Mouse (Mus musculus) midbrain, postnatal 0 days (tissue): ENCODE measurements around the gene Abcg1. TPM values are rescaled to one million over a fixed set of nuclear protein-coding genes. Genes with fewer than 3 reads are reported as not detected.

Source experiments
- ATAC-seq: fragments of 200-750 bp; cut with Nextera tagmentation; 2 replicates; pipeline ENCODE4 v1.8.0; 2017; ENCODE audit warnings: moderate number of reproducible peaks, mild to moderate bottlenecking, moderate TSS enrichment, moderate library complexity; ENCODE audit not compliant: low FRiP score
- DNase-seq: peaks from one replicate; pipeline ENCODE4 v3.0.0-alpha.2; 2015; ENCODE audit warnings: low spot score
- H3K27ac ChIP-seq: fragments of 300-500 bp; sonication (generic); 2 replicates; pipeline ENCODE4 v1.5.1; 2014; ENCODE audit warnings: low read depth, mild to moderate bottlenecking, low read length, mixed read lengths
- H3K27me3 ChIP-seq: fragments of 300-500 bp; sonication (generic); 2 replicates; pipeline ENCODE4 v1.6.1; 2014; ENCODE audit warnings: low read length, control low read depth, mixed read lengths; ENCODE audit not compliant: insufficient read depth
- H3K36me3 ChIP-seq: fragments of 300-500 bp; sonication (generic); 2 replicates; pipeline ENCODE4 v1.6.1; 2014; ENCODE audit warnings: low read length, control low read depth, mixed read lengths; ENCODE audit not compliant: insufficient read depth
- H3K4me1 ChIP-seq: fragments of 300-500 bp; sonication (generic); 2 replicates; pipeline ENCODE4 v1.6.1; 2014; ENCODE audit warnings: mild to moderate bottlenecking, control low read depth, antibody characterized with exemption, low read length, mixed read lengths; ENCODE audit not compliant: insufficient read depth
- H3K4me2 ChIP-seq: fragments of 300-500 bp; sonication (generic); 2 replicates; pipeline ENCODE4 v1.6.1; 2014; ENCODE audit warnings: low read depth, mild to moderate bottlenecking, low read length, mixed read lengths; ENCODE audit not compliant: poor library complexity, severe bottlenecking
- H3K4me3 ChIP-seq: fragments of 300-500 bp; sonication (generic); 2 replicates; pipeline ENCODE4 v1.5.1; 2014; ENCODE audit warnings: low read depth, mild to moderate bottlenecking, low read length, moderate library complexity
- H3K9ac ChIP-seq: fragments of 300-500 bp; sonication (generic); replicated peaks from 2 replicates; pipeline ENCODE4 v1.6.1; 2014; ENCODE audit warnings: mild to moderate bottlenecking, low read length, moderate library complexity, mixed read lengths; ENCODE audit not compliant: poor library complexity, severe bottlenecking
- H3K9me3 ChIP-seq: fragments of 300-500 bp; sonication (generic); 2 replicates; pipeline ENCODE4 v1.6.1; 2016; ENCODE audit warnings: low read length, control low read depth
- CTCF ChIP-seq: IDR thresholded peaks from 2 replicates; pipeline ENCODE4 v1.5.1; 2016; ENCODE audit warnings: antibody characterized with exemption, mild to moderate bottlenecking
- WGBS: fragments of 180-500 bp; shearing (Covaris S2); extraction: QIAGEN DNeasy Blood & Tissue Kit; methylation state at CpG from one replicate; pipeline ENCODE4 v1.1.7; 2014; 5-methylcytosine and 5-hydroxymethylcytosine counted together
- polyA plus RNA-seq: library from polyadenylated mRNA; unstranded; fragments of >200 nt; fragmentation: Nextera tagmentation; extraction: Ambion mirVana; gene quantifications from 2 replicates; pipeline ENCODE4 v1.2.1, GENCODE M21; 2015
- total RNA-seq: library from RNA; depleted of rRNA; stranded (reverse); fragments of >200 nt; gene quantifications from 2 replicates; pipeline ENCODE4 v1.2.3, GENCODE M21; 2014

Gene Abcg1
- total and polyA plus RNA-seq, 2 experiments from 2014 or later = 20.7 to 38.7 TPM

DNA sequence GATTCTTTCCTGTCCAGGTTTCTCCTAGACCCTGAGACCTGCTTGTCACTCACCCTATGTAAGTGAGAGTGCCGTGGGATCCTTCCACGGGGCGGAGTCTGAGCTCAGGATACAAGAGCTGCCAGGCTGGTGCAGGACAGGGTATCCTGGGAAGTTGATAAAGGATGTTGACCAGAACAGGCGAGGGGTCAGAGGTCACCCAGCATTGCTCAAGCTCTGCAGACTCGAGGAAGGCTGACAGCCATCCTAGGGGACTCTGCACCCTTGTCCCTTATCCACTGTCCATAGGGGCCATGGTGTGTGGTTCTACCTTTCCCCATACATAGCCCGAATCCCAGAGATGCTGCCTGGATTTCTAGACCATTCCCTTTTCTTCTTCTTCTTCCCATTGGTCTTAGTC is 58.6 kb downstream of the Abcg1 start:
- no peak overlapping the region for H3K27ac ChIP-seq
- H3K9ac ChIP-seq = no peak overlapping the region
- 69% methylated on average over 6 of the region's 6 CpGs for WGBS
- H3K27me3 ChIP-seq = no peaks in the 10 kb centered on the region
- H3K9me3 ChIP-seq = no peaks in the 10 kb centered on the region
- peaks cover 44% of the 10 kb centered on the region for H3K36me3 ChIP-seq
- no peak for TF ChIP-seq CTCF
- H3K4me3 ChIP-seq = no peak overlapping the region
- no peak for DNase-seq
- no peak overlapping the region for H3K4me2 ChIP-seq
- ATAC-seq = no peak
- no peaks in the 10 kb centered on the region for H3K4me1 ChIP-seq

DNA sequence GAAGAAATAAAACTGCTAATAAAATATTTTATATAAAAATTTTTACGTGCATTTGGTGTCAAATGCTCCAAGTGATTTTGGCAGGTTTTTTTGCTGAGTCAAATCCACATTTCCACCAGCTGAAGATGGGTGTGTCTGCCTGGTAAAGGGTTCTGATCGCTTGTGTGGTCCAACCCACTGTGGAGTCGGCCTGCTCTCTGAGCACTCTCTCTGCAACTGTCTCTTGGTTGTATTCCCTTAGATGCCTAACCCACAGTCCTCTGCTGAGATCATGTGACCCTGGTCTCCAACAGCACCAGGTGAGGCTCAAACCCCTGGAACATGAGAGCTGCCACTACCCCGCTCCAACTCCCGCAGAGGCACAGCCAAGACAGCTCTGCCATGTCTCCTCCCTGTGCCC is 60.5 kb downstream of the Abcg1 start:
- no peak overlapping the region for H3K9ac ChIP-seq
- no peaks in the 10 kb centered on the region for H3K4me1 ChIP-seq
- WGBS = 85% methylated on average over 5 of the region's 5 CpGs
- H3K9me3 ChIP-seq = no peaks in the 10 kb centered on the region
- H3K4me2 ChIP-seq = no peak overlapping the region
- H3K36me3 ChIP-seq = peaks cover 26% of the 10 kb centered on the region
- no peak for ATAC-seq
- H3K27ac ChIP-seq = no peak overlapping the region
- H3K4me3 ChIP-seq = no peak overlapping the region
- DNase-seq = no peak
- no peak for TF ChIP-seq CTCF
- no peaks in the 10 kb centered on the region for H3K27me3 ChIP-seq

DNA sequence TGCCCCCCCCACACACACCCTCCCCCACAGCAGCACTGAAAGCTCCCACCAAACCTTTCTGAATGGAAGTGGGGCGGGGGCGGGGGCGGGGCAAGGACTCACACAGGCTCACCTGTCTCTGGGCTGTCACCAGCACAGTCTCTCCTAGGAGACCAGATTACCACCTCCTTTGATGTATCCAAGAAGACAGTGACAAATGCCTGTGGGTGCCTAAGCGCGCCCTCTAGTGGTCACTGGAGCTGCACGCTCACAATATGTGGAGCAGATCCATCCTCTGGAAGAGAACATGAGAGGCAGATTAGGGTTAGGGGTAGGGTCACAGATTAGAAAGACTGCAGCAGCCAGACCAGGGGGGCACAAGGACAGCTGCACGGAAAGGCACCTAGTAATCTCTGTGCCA is 62.0 kb downstream of the Abcg1 start:
- Histone ChIP-seq H3K4me2 (no peak overlapping the region), H3K9ac (no peak overlapping the region), H3K4me3 (no peak overlapping the region), H3K9me3 (no peaks in the 10 kb centered on the region), H3K27me3 (no peaks in the 10 kb centered on the region), H3K36me3 (peaks cover 14% of the 10 kb centered on the region; the same call in 1 of the 2 replicates), H3K27ac (no peak overlapping the region), H3K4me1 (no peaks in the 10 kb centered on the region)
- peak; percentile 93 for TF ChIP-seq CTCF
- ATAC-seq (no peak), DNase-seq (peak; percentile 77)
- 11% methylated on average over 7 of the region's 7 CpGs for WGBS

DNA sequence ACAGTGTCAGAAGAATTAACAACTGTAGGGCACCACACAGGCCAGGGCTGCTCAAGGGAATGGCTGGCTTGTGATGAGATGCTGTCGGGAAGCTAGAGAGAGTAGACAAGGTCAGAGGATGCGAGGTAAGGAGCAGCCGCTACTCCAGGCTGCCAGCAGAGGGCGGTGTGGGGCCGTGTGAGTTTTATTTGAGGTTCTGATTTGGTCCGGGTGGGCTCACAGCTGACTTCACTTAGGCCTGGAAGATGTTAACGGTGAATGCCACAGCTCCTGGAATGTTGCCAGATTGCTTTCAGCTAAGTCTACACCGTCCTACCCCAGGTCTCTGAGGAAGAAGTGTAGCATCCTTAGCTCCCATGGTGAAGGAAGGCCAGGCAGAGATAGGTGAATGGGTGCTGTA is 64.5 kb downstream of the Abcg1 start:
- ATAC-seq = no peak

DNA sequence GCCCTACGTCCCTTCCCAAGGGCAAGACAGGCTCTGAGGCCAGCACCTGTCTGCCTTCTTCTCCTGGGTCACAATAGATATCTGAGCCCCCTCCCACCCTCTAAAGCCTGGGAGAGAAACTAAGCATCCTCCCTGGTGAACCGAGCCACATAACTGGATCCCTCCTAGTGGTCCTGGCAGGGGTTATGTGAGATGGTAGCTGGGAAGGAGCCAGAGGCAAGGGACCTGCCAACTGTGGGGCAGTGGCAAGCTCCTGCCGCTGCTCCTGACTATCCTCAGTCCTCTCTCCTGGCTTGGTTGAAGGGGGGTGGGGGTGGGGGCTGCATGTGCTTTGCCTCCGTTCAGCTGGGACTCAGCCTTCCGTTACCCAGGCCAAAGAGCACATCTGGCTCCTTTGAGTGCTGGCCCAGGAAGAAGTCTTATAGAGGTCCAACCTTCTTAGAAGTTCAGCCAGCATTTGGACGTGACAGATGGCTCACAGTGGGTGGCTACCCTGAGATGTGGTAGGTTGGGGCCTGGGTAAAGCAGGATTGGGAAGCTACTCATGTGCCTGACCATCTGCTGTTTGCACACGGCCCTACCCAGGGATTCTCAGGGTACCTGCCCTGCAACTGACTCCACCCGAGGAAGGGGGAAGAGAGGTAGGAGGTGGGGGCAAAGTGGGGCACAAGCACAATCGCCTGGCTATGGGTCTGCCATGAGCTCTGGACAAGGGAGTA is 68.2 kb downstream of the Abcg1 start:
- Histone ChIP-seq H3K4me2 (no peak overlapping the region), H3K4me3 (no peak overlapping the region), H3K4me1 (no peaks in the 10 kb centered on the region), H3K27me3 (no peaks in the 10 kb centered on the region), H3K9ac (no peak overlapping the region), H3K9me3 (no peaks in the 10 kb centered on the region), H3K36me3 (no peaks in the 10 kb centered on the region), H3K27ac (no peak overlapping the region)
- DNase-seq = peak; percentile 85
- WGBS = 37% methylated on average over 9 of the region's 9 CpGs
- peak; percentile 49; the same call in 1 of the 2 replicates for ATAC-seq
- TF ChIP-seq CTCF = no peak

More for the DNA sequence above, 64.5 kb downstream of the Abcg1 start:
- no peaks in the 10 kb centered on the region for H3K27me3 ChIP-seq
- H3K4me2 ChIP-seq = no peak overlapping the region
- WGBS = 16% methylated on average over 8 of the region's 8 CpGs
- no peak overlapping the region for H3K27ac ChIP-seq
- H3K36me3 ChIP-seq = 0 out of 2 replicates have a peak, but pooled peaks cover 4% of the 10 kb centered on the region
- no peaks in the 10 kb centered on the region for H3K4me1 ChIP-seq
- TF ChIP-seq CTCF = peak; percentile 86
- no peak overlapping the region for H3K4me3 ChIP-seq
- H3K9me3 ChIP-seq = no peaks in the 10 kb centered on the region
- no peak overlapping the region for H3K9ac ChIP-seq
- peak; percentile 79 for DNase-seq

DNA sequence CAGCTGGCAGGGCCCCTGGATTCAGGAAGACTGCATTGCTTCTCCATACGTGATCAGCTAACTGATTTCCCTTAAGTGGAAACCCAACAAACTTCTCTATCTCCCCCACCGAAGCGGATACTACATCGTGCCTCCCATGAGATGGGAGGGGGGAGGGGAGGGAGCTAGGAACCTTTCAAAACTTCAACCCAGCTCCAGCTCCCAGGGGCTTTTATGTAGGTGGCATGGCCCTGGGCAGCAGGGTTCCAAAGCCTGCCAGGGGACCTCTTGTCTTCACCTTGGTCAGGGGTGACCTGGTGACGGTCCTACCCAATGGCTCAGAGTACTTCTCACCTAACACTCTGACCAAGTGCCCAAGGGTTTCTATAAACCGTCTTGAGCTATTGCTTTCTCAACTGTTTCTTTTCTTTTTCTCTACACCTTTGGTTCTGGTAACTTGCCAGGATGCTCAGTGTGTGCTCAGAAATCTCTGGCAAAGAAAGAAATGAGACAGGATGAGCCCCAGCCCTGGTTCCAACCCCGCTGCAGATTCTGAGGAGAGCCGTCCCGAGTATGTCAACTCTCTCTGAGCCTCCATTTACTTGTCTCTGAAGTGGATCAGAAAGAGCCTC is 71.3 kb downstream of the Abcg1 start:
- no peaks in the 10 kb centered on the region for H3K4me1 ChIP-seq

More for the DNA sequence above, 71.3 kb downstream of the Abcg1 start:
- Histone ChIP-seq H3K4me2 (no peak overlapping the region), H3K27me3 (no peaks in the 10 kb centered on the region), H3K27ac (no peak overlapping the region), H3K36me3 (no peaks in the 10 kb centered on the region), H3K4me3 (no peak overlapping the region), H3K9ac (no peak overlapping the region), H3K9me3 (no peaks in the 10 kb centered on the region)
- no peak for DNase-seq
- no peak for ATAC-seq
- TF ChIP-seq CTCF = no peak
- WGBS = 84% methylated on average over 9 of the region's 9 CpGs
